Mouse (Mus musculus) G1E (cell line): ENCODE data around the gene Gm4981.

Experiments
- CTCF ChIP-seq: IDR thresholded peaks from 2 replicates; pipeline ENCODE4 v1.5.1; 2012; ENCODE audit warnings: low read depth, low read length, inconsistent platforms, mixed read lengths
- GATA1 ChIP-seq: IDR thresholded peaks from 2 replicates; pipeline ENCODE4 v1.6.1; 2012; ENCODE audit warnings: borderline replicate concordance, low read length, inconsistent platforms, mixed read lengths
- GATA2 ChIP-seq: IDR thresholded peaks from 2 replicates; pipeline ENCODE4 v1.6.1; 2012; ENCODE audit warnings: low read depth, low read length, inconsistent platforms, borderline replicate concordance
- POLR2AphosphoS5 ChIP-seq: IDR thresholded peaks from 2 replicates; pipeline ENCODE4 v1.6.1; 2012; ENCODE audit warnings: low read depth, low read length, inconsistent platforms; ENCODE audit not compliant: insufficient replicate concordance
- TAL1 ChIP-seq: conservative IDR thresholded peaks from 2 replicates; pipeline ENCODE4 v1.6.1; 2012; ENCODE audit warnings: low read depth, low read length, inconsistent platforms, mixed read lengths

DNA sequence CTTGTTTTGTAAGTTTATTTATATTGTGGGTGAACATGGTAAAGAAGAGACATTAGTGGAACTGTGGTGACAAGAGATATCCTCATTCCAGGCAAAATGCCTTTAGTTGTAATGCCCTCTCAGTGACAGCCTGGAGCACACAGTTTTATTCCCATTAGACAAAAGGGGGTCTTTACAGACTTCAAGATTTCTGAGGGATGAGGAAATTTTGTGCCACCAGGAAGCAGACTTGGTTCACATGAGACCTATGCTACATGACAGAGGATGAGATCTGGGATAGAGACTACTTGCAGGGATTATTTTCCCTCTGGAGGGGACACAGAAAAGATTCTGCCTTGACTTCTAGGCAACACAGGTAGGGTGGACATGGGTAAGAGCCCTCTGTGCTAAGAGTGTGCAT lies 22.0 kb downstream of the Gm4981 start:
- TF ChIP-seq CTCF (no peak), GATA1 (no peak), TAL1 (no peak), GATA2 (no peak), POLR2AphosphoS5 (no peak)
